Mouse (Mus musculus) liver, embryonic 13.5 days (tissue): ENCODE measurements around the gene Nup62. TPM values are rescaled to one million over a fixed set of nuclear protein-coding genes. Genes with fewer than 3 reads are reported as not detected.

Experiments
- ATAC-seq: fragments of 200-750 bp; cut with Nextera tagmentation; 2 replicates; pipeline ENCODE4 v1.8.0; 2017; ENCODE audit warnings: low read depth, mild to moderate bottlenecking, moderate number of reproducible peaks, moderate library complexity
- DNase-seq: peaks from one replicate; pipeline ENCODE4 v3.0.0; 2022
- H3K27ac ChIP-seq: fragments of 300-500 bp; sonication (generic); 2 replicates; pipeline ENCODE4 v1.5.1; 2015; ENCODE audit warnings: moderate library complexity, mild to moderate bottlenecking, inconsistent platforms
- H3K27me3 ChIP-seq: fragments of 300-500 bp; sonication (generic); 2 replicates; pipeline ENCODE4 v1.6.1; 2015; ENCODE audit warnings: mild to moderate bottlenecking, inconsistent platforms
- H3K36me3 ChIP-seq: fragments of 300-500 bp; sonication (generic); 2 replicates; pipeline ENCODE4 v1.6.1; 2015; ENCODE audit warnings: mild to moderate bottlenecking, inconsistent platforms
- H3K4me1 ChIP-seq: fragments of 300-500 bp; sonication (generic); replicated peaks from 2 replicates; pipeline ENCODE4 v1.6.1; 2015; ENCODE audit warnings: inconsistent platforms
- H3K4me2 ChIP-seq: fragments of 300-500 bp; sonication (generic); 2 replicates; pipeline ENCODE4 v1.6.1; 2015; ENCODE audit warnings: inconsistent platforms, mild to moderate bottlenecking, moderate library complexity
- H3K4me3 ChIP-seq: fragments of 300-500 bp; sonication (generic); replicated peaks from 2 replicates; pipeline ENCODE4 v1.5.1; 2015; ENCODE audit warnings: mild to moderate bottlenecking, inconsistent platforms
- H3K9ac ChIP-seq: fragments of 300-500 bp; sonication (generic); 2 replicates; pipeline ENCODE4 v1.6.1; 2015; ENCODE audit warnings: mild to moderate bottlenecking, inconsistent platforms
- H3K9me3 ChIP-seq: fragments of 300-500 bp; sonication (generic); replicated peaks from 2 replicates; pipeline ENCODE4 v1.6.1; 2016; ENCODE audit warnings: inconsistent platforms
- WGBS: fragments of 180-500 bp; shearing (Covaris S2); methylation state at CpG from one replicate; pipeline ENCODE4 v1.1.7; 2015; ENCODE audit not compliant: insufficient replicate concordance; 5-methylcytosine and 5-hydroxymethylcytosine counted together
- polyA plus RNA-seq: library from polyadenylated mRNA; unstranded; fragments of >200 nt; fragmentation: Nextera tagmentation; extraction: Ambion mirVana; gene quantifications from 2 replicates; pipeline ENCODE4 v1.2.1, GENCODE M21; 2015

Gene Nup62
- polyA plus RNA-seq, 1 experiment from 2014 or later: 60.8 TPM

DNA sequence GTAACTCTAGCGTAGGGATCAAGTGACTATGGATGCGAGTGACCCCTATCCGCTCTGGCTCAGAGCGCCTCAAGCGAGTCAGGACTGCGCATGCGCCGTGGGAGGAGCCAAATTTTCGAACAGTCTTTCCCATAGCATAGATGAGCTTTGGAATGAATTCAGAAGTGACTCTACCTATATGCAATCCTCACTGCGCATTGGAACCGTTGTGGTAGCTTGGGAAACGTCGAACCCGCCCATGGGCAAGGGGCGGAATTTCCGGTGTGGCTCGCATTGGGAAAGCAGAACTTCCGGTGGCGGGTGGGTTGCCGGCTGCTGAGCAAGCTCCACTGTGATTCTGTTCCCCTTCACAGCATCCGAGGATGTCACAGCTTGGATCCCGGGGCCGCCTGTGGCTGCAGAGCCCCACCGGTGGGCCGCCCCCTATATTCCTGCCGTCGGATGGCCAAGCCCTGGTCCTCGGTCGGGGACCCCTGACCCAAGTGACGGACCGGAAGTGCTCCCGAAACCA lies 41.2 kb downstream of the Nup62 start, which contains the start of gene Pnkp:
TSS of gene Pnkp (plus strand) at position 98 of the 511 bp plus-strand sequence.
- H3K27ac ChIP-seq: peak within 1 kb of the TSS; percentile 99
- H3K9ac ChIP-seq: peak within 1 kb of the TSS; percentile 91
- H3K36me3 ChIP-seq: peaks cover 36% of the 10 kb centered on the region
- peak within 1 kb of the TSS; percentile 96 for H3K4me2 ChIP-seq
- H3K4me3 ChIP-seq: peak within 1 kb of the TSS; percentile 77
- ATAC-seq (peak; percentile 13), DNase-seq (peak; percentile 80)
- no peaks in the 10 kb centered on the region for H3K27me3 ChIP-seq
- under 1% methylated on average over 32 of the region's 32 CpGs for WGBS
- H3K9me3 ChIP-seq: no peaks in the 10 kb centered on the region
- H3K4me1 ChIP-seq: peaks cover 84% of the 10 kb centered on the region

DNA sequence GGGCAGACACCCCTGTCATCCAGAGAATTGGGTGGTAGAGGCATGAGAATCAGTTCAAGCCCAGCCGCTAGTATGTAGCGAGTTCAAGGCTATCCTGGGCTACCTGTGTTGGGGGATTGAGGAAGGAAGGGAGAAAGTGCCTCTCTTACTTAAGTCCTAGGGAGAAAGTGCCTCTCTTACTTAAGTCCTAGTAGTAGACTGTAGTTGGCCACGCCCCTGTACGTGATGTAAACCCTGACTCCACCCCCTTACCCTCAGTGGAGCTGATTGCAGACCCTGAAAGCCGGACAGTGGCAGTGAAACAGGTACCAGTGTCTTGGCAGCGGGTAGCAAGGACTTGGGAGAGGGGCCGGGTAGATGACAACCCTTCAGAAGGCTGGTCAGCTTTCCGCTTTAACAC lies 42.0 kb downstream of the Nup62 start:
- Histone ChIP-seq H3K27me3 (no peaks in the 10 kb centered on the region), H3K36me3 (peaks cover 36% of the 10 kb centered on the region), H3K9me3 (no peaks in the 10 kb centered on the region), H3K4me1 (peaks cover 76% of the 10 kb centered on the region), H3K4me3 (peak overlapping the region; percentile 77), H3K9ac (peak overlapping the region; percentile 91), H3K4me2 (peak overlapping the region; percentile 96), H3K27ac (peak overlapping the region; percentile 99)
- ATAC-seq: no peak
- 22% methylated on average over 8 of the region's 8 CpGs for WGBS
- DNase-seq: peak; percentile 76

DNA sequence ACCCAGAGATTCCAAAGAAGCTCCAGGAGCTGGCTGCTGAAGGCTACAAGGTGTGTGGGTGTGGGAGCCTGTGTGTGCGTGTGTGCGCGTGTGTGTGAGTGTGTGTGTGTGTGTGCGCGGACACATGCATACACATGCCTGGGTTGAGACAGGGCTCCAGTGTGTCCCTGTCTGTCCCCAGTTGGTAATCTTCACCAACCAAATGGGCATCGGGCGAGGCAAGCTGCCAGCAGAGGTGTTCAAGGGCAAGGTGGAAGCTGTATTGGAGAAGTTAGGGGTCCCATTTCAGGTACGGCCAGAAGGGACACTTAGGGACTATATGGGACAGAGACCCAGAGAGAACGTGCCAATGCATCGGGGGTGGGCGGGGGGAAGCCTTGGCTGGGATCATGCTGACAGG lies 44.0 kb downstream of the Nup62 start:
- H3K9ac ChIP-seq: no peak overlapping the region
- peaks cover 49% of the 10 kb centered on the region for H3K36me3 ChIP-seq
- no peak for ATAC-seq
- H3K4me2 ChIP-seq: no peak overlapping the region
- no peaks in the 10 kb centered on the region for H3K9me3 ChIP-seq
- peaks cover 63% of the 10 kb centered on the region for H3K4me1 ChIP-seq
- no peak for DNase-seq
- H3K27ac ChIP-seq: no peak overlapping the region; the same call in 1 of the 2 replicates
- no peak overlapping the region for H3K4me3 ChIP-seq
- WGBS: 84% methylated on average over 11 of the region's 11 CpGs
- no peaks in the 10 kb centered on the region for H3K27me3 ChIP-seq

DNA sequence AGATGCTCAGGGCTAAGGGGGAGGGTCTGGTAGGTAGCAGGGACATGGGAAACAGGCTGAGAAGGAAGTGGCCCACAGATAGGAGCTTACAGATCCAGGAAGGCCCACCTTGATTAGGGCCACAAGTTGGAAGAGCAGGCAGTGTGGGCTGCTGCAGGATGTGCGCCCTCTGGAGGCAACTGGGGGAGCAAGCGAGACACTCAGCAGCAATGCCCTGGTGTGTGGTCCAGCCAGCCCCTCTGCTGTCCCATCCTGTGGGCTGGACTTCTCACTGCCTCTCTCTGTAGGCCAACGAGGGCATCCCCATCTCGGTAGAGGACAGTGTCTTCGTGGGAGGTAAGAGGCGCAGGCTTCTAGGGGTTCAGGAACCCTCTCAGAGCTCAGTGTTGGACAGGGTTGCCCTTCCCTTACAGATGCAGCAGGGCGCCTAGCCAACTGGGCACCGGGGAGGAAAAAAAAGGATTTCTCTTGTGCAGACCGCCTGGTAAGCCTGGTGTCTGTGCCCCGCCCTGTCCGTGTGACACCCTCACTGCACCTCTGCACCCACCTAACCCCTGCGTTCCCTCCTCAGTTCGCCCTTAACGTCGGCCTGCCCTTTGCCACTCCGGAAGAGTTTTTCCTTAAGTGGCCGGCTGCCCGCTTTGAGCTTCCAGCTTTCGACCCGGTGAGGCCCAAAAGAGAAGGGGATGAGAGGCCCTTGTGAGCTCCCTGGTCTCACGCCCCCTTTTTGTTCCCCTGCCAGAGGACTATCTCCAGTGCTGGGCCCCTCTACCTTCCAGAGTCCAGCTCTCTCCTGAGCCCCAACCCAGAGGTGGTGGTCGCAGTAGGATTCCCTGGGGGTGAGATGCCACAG lies 44.9 kb downstream of the Nup62 start:
- Histone ChIP-seq H3K27me3 (no peaks in the 10 kb centered on the region), H3K4me1 (peaks cover 63% of the 10 kb centered on the region), H3K9me3 (no peaks in the 10 kb centered on the region), H3K36me3 (peaks cover 57% of the 10 kb centered on the region), H3K27ac (no peak overlapping the region; the same call in 1 of the 2 replicates), H3K9ac (no peak overlapping the region), H3K4me2 (no peak overlapping the region), H3K4me3 (no peak overlapping the region)
- DNase-seq (peak; percentile 54), ATAC-seq (no peak; the same call in 1 of the 2 replicates)
- 57% methylated on average over 22 of the region's 22 CpGs for WGBS

DNA sequence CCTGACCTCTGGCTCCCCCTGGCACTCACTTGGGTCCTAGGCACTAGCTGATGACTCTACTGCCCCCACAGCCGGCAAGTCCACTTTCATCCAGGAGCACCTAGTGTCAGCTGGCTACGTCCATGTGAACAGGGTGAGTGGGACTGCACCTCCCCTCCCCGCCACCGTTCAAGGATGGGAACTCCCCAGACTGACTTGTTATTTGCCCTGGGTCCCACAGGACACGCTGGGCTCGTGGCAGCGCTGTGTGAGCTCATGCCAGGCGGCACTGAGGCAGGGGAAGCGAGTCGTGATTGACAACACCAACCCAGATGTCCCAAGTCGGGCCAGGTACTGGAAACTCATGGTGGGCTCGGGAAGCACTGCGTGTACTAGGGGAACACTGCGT lies 45.5 kb downstream of the Nup62 start:
- Histone ChIP-seq H3K4me3 (no peak overlapping the region), H3K9me3 (no peaks in the 10 kb centered on the region), H3K4me1 (peaks cover 63% of the 10 kb centered on the region), H3K27me3 (no peaks in the 10 kb centered on the region), H3K36me3 (peaks cover 60% of the 10 kb centered on the region), H3K9ac (no peak overlapping the region), H3K4me2 (no peak overlapping the region), H3K27ac (no peak overlapping the region)
- ATAC-seq: no peak
- DNase-seq: no peak
- 86% methylated on average over 14 of the region's 14 CpGs for WGBS

DNA sequence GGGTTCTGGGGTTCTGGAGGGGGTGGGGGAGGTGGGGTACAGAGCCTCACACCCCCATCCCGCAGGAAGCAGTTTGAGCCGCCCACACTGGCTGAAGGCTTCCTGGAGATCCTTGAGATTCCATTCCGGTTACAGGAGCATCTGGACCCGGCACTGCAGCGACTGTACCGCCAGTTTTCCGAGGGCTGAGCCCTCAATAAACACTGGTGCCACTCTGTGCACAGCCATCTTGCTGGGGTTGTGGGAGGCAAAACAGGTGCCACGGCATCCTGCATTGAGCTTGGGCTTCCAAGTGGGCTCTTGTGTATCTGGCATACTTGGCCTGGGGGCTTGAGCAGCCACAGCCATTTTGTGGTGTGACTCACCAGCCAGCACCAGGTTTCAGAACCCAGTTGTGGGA lies 46.5 kb downstream of the Nup62 start:
- WGBS: 83% methylated on average over 8 of the region's 8 CpGs
- H3K27ac ChIP-seq: no peak overlapping the region
- DNase-seq: no peak
- H3K4me3 ChIP-seq: no peak overlapping the region
- ATAC-seq: no peak
- H3K27me3 ChIP-seq: no peaks in the 10 kb centered on the region
- H3K36me3 ChIP-seq: peaks cover 61% of the 10 kb centered on the region
- no peak overlapping the region for H3K9ac ChIP-seq
- H3K4me1 ChIP-seq: peaks cover 68% of the 10 kb centered on the region
- no peaks in the 10 kb centered on the region for H3K9me3 ChIP-seq
- H3K4me2 ChIP-seq: no peak overlapping the region

DNA sequence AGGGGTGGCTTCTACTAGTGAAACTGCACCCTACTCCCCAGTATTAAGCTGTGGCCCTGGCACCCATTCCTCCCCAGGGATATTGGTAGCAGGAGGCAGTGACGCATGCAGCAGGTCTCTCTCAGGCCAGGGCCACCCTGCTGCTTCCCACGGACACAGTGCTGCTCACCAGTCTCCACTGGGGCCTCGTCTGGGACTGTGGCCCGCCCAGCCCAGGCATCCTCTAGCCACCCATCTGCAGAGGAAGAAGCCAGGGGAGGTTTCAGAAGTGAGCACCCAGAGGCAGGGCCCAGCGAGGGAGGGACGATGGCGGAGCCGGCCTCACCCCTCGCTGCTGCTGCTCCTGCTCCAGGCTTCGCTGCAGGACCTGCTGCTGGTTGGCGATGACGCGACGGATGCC lies 47.3 kb downstream of the Nup62 start:
- Histone ChIP-seq H3K9ac (no peak overlapping the region), H3K27ac (no peak overlapping the region), H3K36me3 (peaks cover 61% of the 10 kb centered on the region), H3K9me3 (no peaks in the 10 kb centered on the region), H3K27me3 (no peaks in the 10 kb centered on the region), H3K4me3 (no peak overlapping the region), H3K4me1 (peaks cover 68% of the 10 kb centered on the region), H3K4me2 (no peak overlapping the region)
- 93% methylated on average over 14 of the region's 14 CpGs for WGBS
- no peak for DNase-seq
- no peak for ATAC-seq

DNA sequence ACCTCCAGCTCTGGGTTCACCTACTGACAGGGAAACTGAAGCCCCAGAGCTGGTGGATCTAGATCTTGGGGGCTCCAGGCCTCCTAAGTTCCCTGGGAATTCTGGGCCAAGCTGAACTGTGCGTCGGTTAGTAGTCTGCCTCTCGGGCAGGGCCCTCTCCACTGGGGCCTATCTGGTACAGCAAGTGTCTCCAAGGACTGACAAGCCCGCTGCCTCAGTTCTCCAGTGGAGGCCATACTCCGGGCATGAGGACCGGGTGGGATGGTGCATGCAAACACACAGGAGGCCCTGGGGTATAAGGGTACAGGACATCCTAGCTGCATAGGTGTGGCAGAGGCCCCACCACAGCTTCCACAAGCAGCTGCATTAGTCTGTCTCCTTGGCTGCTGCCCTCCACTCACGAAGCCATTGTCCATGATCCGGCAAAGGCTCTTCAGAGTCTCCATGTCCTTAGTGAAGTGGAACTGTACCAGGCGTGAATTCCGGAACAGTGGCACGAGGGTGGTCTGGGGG lies 48.1 kb downstream of the Nup62 start:
- Histone ChIP-seq H3K4me2 (no peak overlapping the region), H3K36me3 (peaks cover 61% of the 10 kb centered on the region), H3K27ac (no peak overlapping the region), H3K4me3 (no peak overlapping the region), H3K27me3 (no peaks in the 10 kb centered on the region), H3K9me3 (no peaks in the 10 kb centered on the region), H3K9ac (no peak overlapping the region), H3K4me1 (peaks cover 68% of the 10 kb centered on the region)
- DNase-seq (no peak), ATAC-seq (no peak)
- WGBS: 82% methylated on average over 11 of the region's 11 CpGs

DNA sequence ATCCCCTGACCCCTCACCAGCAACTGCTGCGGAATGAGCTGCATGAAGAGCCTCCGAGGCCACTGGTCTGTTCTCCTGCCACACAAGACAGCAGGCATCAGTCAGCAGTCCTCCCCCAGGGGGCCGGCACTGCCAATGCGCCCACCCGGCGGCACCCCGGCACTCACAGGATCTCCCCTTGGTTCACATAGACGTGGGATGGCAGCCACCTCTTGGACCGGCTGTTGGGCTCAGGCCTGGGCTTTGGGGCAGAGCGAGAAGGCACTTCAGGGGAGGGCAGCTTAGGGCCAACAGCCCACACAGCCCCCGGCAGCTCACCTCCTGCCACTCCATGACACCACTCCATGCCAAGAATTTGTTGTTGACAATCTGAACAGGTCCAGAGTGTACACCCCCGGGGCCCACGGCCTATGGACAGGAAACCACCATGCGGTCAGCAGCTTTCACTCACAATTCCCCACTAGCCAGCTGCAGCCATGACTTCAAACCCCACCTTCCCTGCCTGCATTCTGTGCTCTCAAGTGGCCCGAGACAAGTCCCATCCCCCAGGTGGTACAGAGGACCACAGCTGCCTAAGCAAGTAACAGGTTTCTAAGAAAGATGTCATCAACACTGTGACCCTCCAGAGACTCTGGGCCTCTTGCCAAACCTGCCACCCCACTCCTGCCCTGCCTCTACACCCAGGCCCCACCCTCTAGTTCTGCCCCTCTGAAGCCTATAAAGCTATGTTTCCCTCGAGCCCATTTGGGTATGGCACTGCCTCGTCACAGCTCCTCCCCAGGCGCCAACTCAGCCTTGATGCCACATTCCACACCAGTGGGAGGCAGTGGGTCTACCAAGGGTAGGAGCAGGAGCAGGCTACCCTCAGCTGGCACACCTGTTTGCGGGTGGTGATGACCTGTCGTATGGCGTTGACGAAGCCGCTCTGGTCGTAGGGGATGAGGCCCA lies 49.0 kb downstream of the Nup62 start:
- Histone ChIP-seq H3K4me3 (no peak overlapping the region), H3K36me3 (peaks cover 53% of the 10 kb centered on the region), H3K27me3 (no peaks in the 10 kb centered on the region), H3K9ac (no peak overlapping the region), H3K9me3 (no peaks in the 10 kb centered on the region), H3K27ac (no peak overlapping the region), H3K4me1 (peaks cover 66% of the 10 kb centered on the region), H3K4me2 (no peak overlapping the region)
- no peak for DNase-seq
- WGBS: 71% methylated on average over 24 of the region's 24 CpGs
- no peak for ATAC-seq

DNA sequence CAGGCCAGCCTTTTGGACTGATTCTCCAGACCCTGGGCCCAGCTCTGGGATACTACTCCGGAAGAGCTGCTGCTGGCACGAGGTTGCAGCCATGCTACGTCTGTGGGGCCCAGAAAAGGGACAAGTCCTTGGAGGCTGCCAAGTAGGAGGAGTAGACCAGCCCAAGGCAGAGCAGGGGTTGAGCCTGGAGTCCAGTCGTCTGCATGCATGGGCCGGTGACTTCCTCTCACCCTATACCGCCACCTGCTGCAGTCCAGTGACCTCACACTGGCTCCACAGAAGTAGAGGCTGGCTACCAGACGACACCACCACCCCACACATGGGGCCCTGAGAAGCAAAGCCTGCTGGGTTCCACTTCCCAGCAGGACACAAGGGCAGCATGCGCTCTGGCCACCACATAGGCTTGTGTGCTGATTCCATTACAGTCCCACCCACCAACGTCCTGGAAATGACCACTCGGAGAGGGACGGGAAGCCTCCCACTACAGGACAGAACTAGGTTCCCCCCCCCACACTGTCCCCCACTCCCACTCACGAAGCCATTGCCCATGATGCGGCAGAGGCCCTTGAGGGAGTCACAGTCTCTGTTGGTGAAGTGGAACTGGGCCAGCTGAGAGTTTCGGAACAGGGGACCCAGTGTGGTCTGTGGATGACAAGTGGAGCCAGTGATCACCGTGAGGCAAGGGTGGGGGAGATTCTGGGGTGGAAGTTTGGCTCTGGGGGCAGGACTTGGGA lies 50.6 kb downstream of the Nup62 start:
- DNase-seq: no peak
- H3K4me3 ChIP-seq: no peak overlapping the region
- no peak for ATAC-seq
- peak overlapping the region; percentile 57 for H3K27ac ChIP-seq
- WGBS: 57% methylated on average over 15 of the region's 15 CpGs
- H3K36me3 ChIP-seq: peaks cover 46% of the 10 kb centered on the region
- H3K9me3 ChIP-seq: no peaks in the 10 kb centered on the region
- peak overlapping the region; percentile 34; the same call in 1 of the 2 replicates for H3K9ac ChIP-seq
- H3K4me2 ChIP-seq: peak overlapping the region; percentile 98
- H3K27me3 ChIP-seq: no peaks in the 10 kb centered on the region
- peaks cover 60% of the 10 kb centered on the region for H3K4me1 ChIP-seq
